Mouse (Mus musculus) spleen, adult 2 months (tissue): ENCODE measurements at regions not wholly inside any gene's neighbourhood (a gene's known extent, or its start where the extent isn't known, plus 50 kb on each side); places are given as distances from the start of the nearest gene placed in this dataset.

Source experiments
- CTCF ChIP-seq: fragments of 200-500 bp; IDR thresholded peaks from 2 replicates; pipeline ENCODE4 v1.5.1; 2011; ENCODE audit warnings: mild to moderate bottlenecking, inconsistent platforms; ENCODE audit not compliant: insufficient read depth, insufficient read length, insufficient replicate concordance; ENCODE audit errors: extremely low read depth
- POLR2A ChIP-seq: fragments of 200-500 bp; IDR thresholded peaks from 2 replicates; pipeline ENCODE4 v1.6.1; 2011; ENCODE audit warnings: low read depth, low read length, inconsistent platforms

- TF ChIP-seq POLR2A (no peak), CTCF (no peak)
These were observed 131.3 kb upstream of the Dnajc1 start for GRCm38 (mm10) chr2:18523911-18524310.
